Mouse (Mus musculus) small intestine, adult 2 months (tissue): Measurements from ENCODE around the gene Zbtb7b.

Experiments used
- CTCF ChIP-seq: fragments of 200-500 bp; IDR thresholded peaks from 2 replicates; pipeline ENCODE4 v1.5.1; 2012; ENCODE audit warnings: low read depth, mild to moderate bottlenecking, control low read depth, inconsistent platforms, low read length, moderate library complexity, mixed read lengths; ENCODE audit not compliant: insufficient replicate concordance, insufficient read length; ENCODE audit errors: extremely low read depth
- POLR2A ChIP-seq: fragments of 200-500 bp; IDR thresholded peaks from 2 replicates; pipeline ENCODE4 v1.6.1; 2012; ENCODE audit warnings: low read depth, mild to moderate bottlenecking, control low read depth, inconsistent platforms, low read length, moderate library complexity

DNA sequence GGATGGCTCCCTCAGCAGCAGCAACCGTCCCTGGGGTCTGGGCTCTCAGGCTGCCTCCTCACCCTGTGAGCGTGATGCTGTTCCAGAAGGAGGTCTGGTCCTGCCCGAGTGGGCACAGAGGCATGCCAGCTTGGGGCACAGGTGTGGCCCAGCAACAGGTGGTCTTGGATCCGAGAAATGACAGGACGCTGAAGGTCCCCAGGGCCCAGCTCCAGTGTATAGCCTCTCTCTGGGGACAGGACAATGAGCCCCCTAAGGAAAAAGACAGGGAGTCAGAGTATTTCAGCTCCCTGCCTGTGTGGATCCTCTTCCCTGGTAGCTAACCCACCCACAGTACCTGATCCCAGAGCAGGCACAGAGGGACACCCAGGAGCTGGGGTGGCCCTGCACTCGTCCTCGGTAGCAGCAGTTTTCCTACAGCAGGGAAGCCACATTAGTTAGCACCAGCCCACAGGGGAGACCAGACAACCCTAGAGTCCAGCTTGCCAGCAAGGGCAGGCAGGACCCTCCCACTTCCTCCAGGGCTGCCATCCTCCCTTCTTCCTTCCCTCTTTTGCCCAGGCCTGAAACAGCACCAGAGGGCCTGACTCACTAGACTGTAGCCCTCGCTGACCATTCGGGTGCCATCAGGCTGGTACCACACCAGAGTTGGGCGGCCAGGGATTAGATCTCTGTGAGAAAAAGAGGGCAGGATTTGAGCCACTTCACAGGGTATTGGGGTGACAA, 47.6 kb downstream of the Zbtb7b start:
- TF ChIP-seq CTCF = no peak
- TF ChIP-seq POLR2A = no peak
